Mouse (Mus musculus) spleen, adult 2 months (tissue): Measurements from ENCODE around the gene Epc2. TPM values are rescaled to one million over a fixed set of nuclear protein-coding genes. Genes with fewer than 3 reads are reported as not detected.

Experiments used
- DNase-seq, 2 experiments: peaks; one replicate each; pipeline versions ENCODE4 v3.0.0 to v3.0.0-alpha.2; 2012 to 2021; ENCODE audit warnings: low spot score in 2 of 2, low read depth in 1 of 2
- H3K27ac ChIP-seq: fragments of 200-500 bp; 2 replicates; pipeline ENCODE4 v1.5.1; 2012; ENCODE audit warnings: low read length, inconsistent platforms; ENCODE audit not compliant: insufficient read depth
- H3K27me3 ChIP-seq: fragments of 200-500 bp; 2 replicates; pipeline ENCODE4 v1.6.1; 2012; ENCODE audit warnings: mild to moderate bottlenecking, moderate library complexity, low read length, inconsistent platforms; ENCODE audit not compliant: control insufficient read depth, insufficient read depth
- H3K36me3 ChIP-seq: fragments of 200-500 bp; 2 replicates; pipeline ENCODE4 v1.6.1; 2012; ENCODE audit warnings: mild to moderate bottlenecking, low read length, inconsistent platforms; ENCODE audit not compliant: control insufficient read depth, insufficient read depth
- H3K4me1 ChIP-seq: fragments of 200-500 bp; 2 replicates; pipeline ENCODE4 v1.6.1; 2011; ENCODE audit warnings: inconsistent platforms; ENCODE audit not compliant: control insufficient read depth, insufficient read depth, insufficient read length
- H3K4me3 ChIP-seq: fragments of 200-500 bp; 2 replicates; pipeline ENCODE4 v1.5.1; 2011; ENCODE audit warnings: mild to moderate bottlenecking, inconsistent platforms; ENCODE audit not compliant: insufficient read depth, insufficient read length; ENCODE audit errors: extremely low read depth
- CTCF ChIP-seq: fragments of 200-500 bp; IDR thresholded peaks from 2 replicates; pipeline ENCODE4 v1.5.1; 2011; ENCODE audit warnings: mild to moderate bottlenecking, inconsistent platforms; ENCODE audit not compliant: insufficient read depth, insufficient read length, insufficient replicate concordance; ENCODE audit errors: extremely low read depth
- POLR2A ChIP-seq: fragments of 200-500 bp; IDR thresholded peaks from 2 replicates; pipeline ENCODE4 v1.6.1; 2011; ENCODE audit warnings: low read depth, low read length, inconsistent platforms
- WGBS: fragments of 180-500 bp; shearing (Covaris S2); methylation state at CpG from one replicate; pipeline ENCODE4 v1.1.7; 2018; 5-methylcytosine and 5-hydroxymethylcytosine counted together
- polyA plus RNA-seq: library from polyadenylated mRNA; depleted of rRNA; stranded (reverse); fragments of >200 nt; gene quantifications from 2 replicates; pipeline ENCODE4 v1.2.3, GENCODE M21; 2012

Epc2 gene
- polyA plus RNA-seq, 1 experiment: 5.7 TPM

GRCm38 (mm10) chr2:49538056-49538455 is 86.8 kb downstream of the Epc2 start:
- H3K27me3 ChIP-seq: no peaks in the 10 kb centered on the region
- peaks cover 10% of the 10 kb centered on the region for H3K36me3 ChIP-seq
- no peak overlapping the region for H3K4me3 ChIP-seq
- no peaks in the 10 kb centered on the region for H3K4me1 ChIP-seq
- H3K27ac ChIP-seq: no peak overlapping the region
- DNase-seq: no peak
- no peak for TF ChIP-seq POLR2A
- TF ChIP-seq CTCF: no peak
- WGBS: 79% methylated on average over 2 of the region's 2 CpGs

GRCm38 (mm10) chr2:49539745-49540144 is 88.5 kb downstream of the Epc2 start:
- TF ChIP-seq POLR2A (no peak), CTCF (no peak)
- H3K36me3 ChIP-seq: peaks cover 10% of the 10 kb centered on the region
- no peak for DNase-seq
- no peak overlapping the region for H3K4me3 ChIP-seq
- no peaks in the 10 kb centered on the region for H3K4me1 ChIP-seq
- H3K27ac ChIP-seq: no peak overlapping the region
- H3K27me3 ChIP-seq: no peaks in the 10 kb centered on the region
- WGBS: 91% methylated on average over 2 of the region's 2 CpGs

GRCm38 (mm10) chr2:49547813-49548212 is 96.5 kb downstream of the Epc2 start:
- no peak for TF ChIP-seq CTCF
- no peak for TF ChIP-seq POLR2A
- H3K27ac ChIP-seq: no peak overlapping the region
- H3K27me3 ChIP-seq: no peaks in the 10 kb centered on the region
- 90% methylated on average over 5 of the region's 5 CpGs for WGBS
- H3K36me3 ChIP-seq: peaks cover 14% of the 10 kb centered on the region
- no peaks in the 10 kb centered on the region for H3K4me1 ChIP-seq
- H3K4me3 ChIP-seq: no peak overlapping the region
- DNase-seq: no peak

GRCm38 (mm10) chr2:49548492-49548891 is 97.2 kb downstream of the Epc2 start:
- H3K27me3 ChIP-seq: no peaks in the 10 kb centered on the region
- H3K27ac ChIP-seq: no peak overlapping the region
- H3K4me3 ChIP-seq: no peak overlapping the region
- peaks cover 17% of the 10 kb centered on the region for H3K36me3 ChIP-seq
- no peak for DNase-seq
- TF ChIP-seq POLR2A (no peak), CTCF (no peak)
- no peaks in the 10 kb centered on the region for H3K4me1 ChIP-seq
- 93% methylated on average over 5 of the region's 5 CpGs for WGBS

GRCm38 (mm10) chr2:49553096-49553495 is 101.8 kb downstream of the Epc2 start:
- no peak for DNase-seq
- no peaks in the 10 kb centered on the region for H3K27me3 ChIP-seq
- no peak overlapping the region for H3K27ac ChIP-seq
- no peak for TF ChIP-seq CTCF
- TF ChIP-seq POLR2A: no peak
- no peak overlapping the region for H3K4me3 ChIP-seq
- H3K36me3 ChIP-seq: peaks cover 11% of the 10 kb centered on the region
- no peaks in the 10 kb centered on the region for H3K4me1 ChIP-seq
- 71% methylated on average over 2 of the region's 2 CpGs for WGBS

GRCm38 (mm10) chr2:49557339-49557738 is 106.1 kb downstream of the Epc2 start:
- 69% methylated on average over 4 of the region's 4 CpGs for WGBS
- peaks cover 3% of the 10 kb centered on the region; the same call in 1 of the 2 replicates for H3K36me3 ChIP-seq
- no peaks in the 10 kb centered on the region for H3K27me3 ChIP-seq
- TF ChIP-seq POLR2A (no peak), CTCF (no peak)
- H3K4me1 ChIP-seq: no peaks in the 10 kb centered on the region
- H3K4me3 ChIP-seq: no peak overlapping the region
- no peak overlapping the region for H3K27ac ChIP-seq
- DNase-seq: no peak

GRCm38 (mm10) chr2:49558361-49558760 is 107.1 kb downstream of the Epc2 start:
- WGBS: 89% methylated on average over 3 of the region's 3 CpGs
- Histone ChIP-seq H3K36me3 (no peaks in the 10 kb centered on the region), H3K4me3 (no peak overlapping the region), H3K27me3 (no peaks in the 10 kb centered on the region), H3K27ac (no peak overlapping the region), H3K4me1 (no peaks in the 10 kb centered on the region)
- no peak for TF ChIP-seq POLR2A
- TF ChIP-seq CTCF: no peak
- DNase-seq: no peak
